Mouse (Mus musculus): ENCODE measurements around the gene Erh. TPM values are rescaled to one million over a fixed set of nuclear protein-coding genes. Genes with fewer than 3 reads are reported as not detected.

Erh gene
- 10 to 100 TPM; 16.3 to 23.0 (median 21.1) TPM for total RNA-seq (2022)

GRCm38 (mm10) chr12:80643693-80644505, at the start of gene Erh, which contains the start of gene Slc39a9:
TSS of gene Erh (minus strand) at chr12:80644341.
TSS of gene Slc39a9 (plus strand) at chr12:80643883.
- DNase-seq (ENCODE audit: low spot score), result peak; percentile 95

GRCm38 (mm10) chr12:80693700-80694099, 49.6 kb upstream of the Erh start:
- no peak for DNase-seq (ENCODE audit: low spot score)

- DNase-seq (ENCODE audit: low spot score), result no peak
Measured at GRCm38 (mm10) chr12:80692269-80692972, 48.3 kb upstream of the Erh start, which contains the start of gene Plekhd1. TSS of gene Plekhd1 (plus strand) at chr12:80692591.

GRCm38 (mm10) chr12:80691671-80692091, 47.5 kb upstream of the Erh start:
- no peak for DNase-seq (ENCODE audit: low spot score)

- DNase-seq (ENCODE audit: low spot score), result no peak
Measured at GRCm38 (mm10) chr12:80689696-80690095, 45.6 kb upstream of the Erh start.

GRCm38 (mm10) chr12:80687788-80688211, 43.7 kb upstream of the Erh start:
- peak; percentile 16 for DNase-seq (ENCODE audit: low spot score)

GRCm38 (mm10) chr12:80684316-80684715, 40.2 kb upstream of the Erh start:
- DNase-seq (ENCODE audit: low spot score), result no peak

GRCm38 (mm10) chr12:80683554-80683953, 39.4 kb upstream of the Erh start:
- DNase-seq (ENCODE audit: low spot score), result no peak

GRCm38 (mm10) chr12:80681340-80681739, 37.2 kb upstream of the Erh start:
- no peak for DNase-seq (ENCODE audit: low spot score)

- DNase-seq (ENCODE audit: low spot score), result peak; percentile 37
Measured at GRCm38 (mm10) chr12:80673170-80673569, 29.0 kb upstream of the Erh start.

- DNase-seq (ENCODE audit: low spot score), result no peak
Measured at GRCm38 (mm10) chr12:80668391-80668790, 24.2 kb upstream of the Erh start.

GRCm38 (mm10) chr12:80663935-80664334, 19.8 kb upstream of the Erh start:
- no peak for DNase-seq (ENCODE audit: low spot score)

- DNase-seq (ENCODE audit: low spot score), result no peak
Measured at GRCm38 (mm10) chr12:80662322-80662721, 18.2 kb upstream of the Erh start.

GRCm38 (mm10) chr12:80658661-80659060, 14.5 kb upstream of the Erh start:
- no peak for DNase-seq (ENCODE audit: low spot score)

- DNase-seq (ENCODE audit: low spot score), result peak; percentile 9
Measured at GRCm38 (mm10) chr12:80654659-80655025, 10.5 kb upstream of the Erh start.

GRCm38 (mm10) chr12:80653951-80654658, 10.0 kb upstream of the Erh start:
- DNase-seq (ENCODE audit: low spot score), result peak; percentile 35

- DNase-seq (ENCODE audit: low spot score), result no peak
Measured at GRCm38 (mm10) chr12:80646377-80646776, 2.2 kb upstream of the Erh start.

- DNase-seq (ENCODE audit: low spot score), result no peak
Measured at GRCm38 (mm10) chr12:80644506-80644868, 346 bp upstream of the Erh start.

- peak; percentile 18 for DNase-seq (ENCODE audit: low spot score)
Measured at GRCm38 (mm10) chr12:80642725-80643692, 1.1 kb downstream of the Erh start.

GRCm38 (mm10) chr12:80631790-80632189, 12.4 kb downstream of the Erh start:
- no peak for DNase-seq (ENCODE audit: low spot score)

GRCm38 (mm10) chr12:80620501-80620900, 23.6 kb downstream of the Erh start:
- no peak for DNase-seq (ENCODE audit: low spot score)
